Mouse (Mus musculus) MEL (cell line): Measurements from ENCODE around the gene Tox3. TPM values are rescaled to one million over a fixed set of nuclear protein-coding genes. Genes with fewer than 3 reads are reported as not detected.

ENCODE experiments used
- DNase-seq: peaks from one replicate; pipeline ENCODE4 v3.0.0; 2011; ENCODE audit warnings: low read depth, low spot score
- H3K27ac ChIP-seq: 2 replicates; pipeline ENCODE4 v1.5.1; 2012; ENCODE audit warnings: low read depth, mild to moderate bottlenecking, control low read depth, low read length, moderate library complexity; ENCODE audit not compliant: control insufficient read depth
- H3K27me3 ChIP-seq, 2 experiments: fragments of 150-350 bp in 1 of 2; sonication (generic) in 1 of 2; 2 replicates each; pipeline ENCODE4 v1.6.1; 2012; ENCODE audit warnings: low read length in 2 of 2, mild to moderate bottlenecking in 2 of 2, improper control_type of control experiment in 1 of 2, moderate library complexity in 1 of 2; ENCODE audit not compliant: insufficient read depth in 2 of 2, control insufficient read depth in 1 of 2
- H3K36me3 ChIP-seq, 2 experiments: 2 replicates each; pipeline ENCODE4 v1.6.1; 2012 to 2014; ENCODE audit warnings: low read length in 2 of 2, improper control_type of control experiment in 1 of 2, inconsistent platforms in 1 of 2, mild to moderate bottlenecking in 1 of 2; ENCODE audit not compliant: insufficient read depth in 2 of 2, control insufficient read depth in 1 of 2
- H3K4me1 ChIP-seq, 2 experiments: fragments of 150-350 bp in 1 of 2; sonication (generic) in 1 of 2; 2 replicates each; pipeline ENCODE4 v1.6.1; 2012; ENCODE audit warnings: low read length in 2 of 2, improper control_type of control experiment in 1 of 2, mild to moderate bottlenecking in 1 of 2; ENCODE audit not compliant: insufficient read depth in 2 of 2, control insufficient read depth in 1 of 2
- H3K4me3 ChIP-seq, 2 experiments: fragments of 150-350 bp in 1 of 2; sonication (generic) in 1 of 2; 2 replicates each; pipeline ENCODE4 v1.5.1; 2012; ENCODE audit warnings: low read depth in 2 of 2, low read length in 2 of 2, mild to moderate bottlenecking in 2 of 2, moderate library complexity in 2 of 2, control low read depth in 1 of 2, improper control_type of control experiment in 1 of 2; ENCODE audit not compliant: control insufficient read depth in 1 of 2, insufficient read depth in 1 of 2
- H3K79me2 ChIP-seq: 2 replicates; pipeline ENCODE4 v1.6.1; 2012; ENCODE audit warnings: mild to moderate bottlenecking, low read length, moderate library complexity; ENCODE audit not compliant: control insufficient read depth, poor library complexity, insufficient read depth
- H3K9ac ChIP-seq: 2 replicates; pipeline ENCODE4 v1.6.1; 2012; ENCODE audit warnings: low read depth, mild to moderate bottlenecking, control low read depth, low read length, moderate library complexity; ENCODE audit not compliant: control insufficient read depth, poor library complexity, severe bottlenecking
- H3K9me3 ChIP-seq: fragments of 150-350 bp; sonication (generic); replicated peaks from 2 replicates; pipeline ENCODE4 v1.6.1; 2012; ENCODE audit warnings: mild to moderate bottlenecking, low read length, improper control_type of control experiment, moderate library complexity; ENCODE audit not compliant: insufficient read depth
- BHLHE40 ChIP-seq: IDR thresholded peaks from 2 replicates; pipeline ENCODE4 v1.6.1; 2012; ENCODE audit warnings: low read depth, mild to moderate bottlenecking, inconsistent platforms, low read length, improper control_type of control experiment, borderline replicate concordance
- CHD1 ChIP-seq: IDR thresholded peaks from 2 replicates; pipeline ENCODE4 v1.6.1; 2012; ENCODE audit warnings: low read depth, mild to moderate bottlenecking, inconsistent platforms, low read length, improper control_type of control experiment
- CHD2 ChIP-seq: IDR thresholded peaks from 2 replicates; pipeline ENCODE4 v1.6.1; 2011; ENCODE audit warnings: low read length, improper control_type of control experiment
- E2F4 ChIP-seq: IDR thresholded peaks from 2 replicates; pipeline ENCODE4 v1.6.1; 2011; ENCODE audit warnings: low read depth, low read length, improper control_type of control experiment, borderline replicate concordance
- HCFC1 ChIP-seq: IDR thresholded peaks from 2 replicates; pipeline ENCODE4 v1.6.1; 2012; ENCODE audit warnings: low read depth, mild to moderate bottlenecking, inconsistent platforms, low read length, improper control_type of control experiment, moderate library complexity
- KAT2A ChIP-seq: conservative IDR thresholded peaks from 2 replicates; pipeline ENCODE4 v1.6.1; 2012; ENCODE audit warnings: low read depth, low read length, improper control_type of control experiment, inconsistent platforms
- MAX ChIP-seq: IDR thresholded peaks from 2 replicates; pipeline ENCODE4 v1.6.1; 2011; ENCODE audit warnings: low read length, improper control_type of control experiment
- MAZ ChIP-seq: IDR thresholded peaks from 2 replicates; pipeline ENCODE4 v1.6.1; 2012; ENCODE audit warnings: low read depth, mild to moderate bottlenecking, inconsistent platforms, low read length, improper control_type of control experiment
- MXI1 ChIP-seq: IDR thresholded peaks from 2 replicates; pipeline ENCODE4 v1.6.1; 2011; ENCODE audit warnings: mild to moderate bottlenecking, low read depth, low read length, improper control_type of control experiment
- MYB ChIP-seq: IDR thresholded peaks from 2 replicates; pipeline ENCODE4 v1.6.1; 2011; ENCODE audit warnings: mild to moderate bottlenecking, low read depth, low read length, improper control_type of control experiment
- NELFE ChIP-seq: IDR thresholded peaks from 2 replicates; pipeline ENCODE4 v1.6.1; 2011; ENCODE audit warnings: low read depth, low read length, improper control_type of control experiment
- NRF1 ChIP-seq: IDR thresholded peaks from 2 replicates; pipeline ENCODE4 v1.6.1; 2014; ENCODE audit warnings: low read depth, mild to moderate bottlenecking, inconsistent platforms, low read length, improper control_type of control experiment, moderate library complexity; ENCODE audit not compliant: poor library complexity, insufficient read depth, severe bottlenecking
- POLR2A ChIP-seq, 2 experiments: IDR thresholded peaks; 2 replicates each; pipeline ENCODE4 v1.6.1; 2011 to 2012; ENCODE audit warnings: low read length in 2 of 2, mild to moderate bottlenecking in 2 of 2, control low read depth in 1 of 2, improper control_type of control experiment in 1 of 2, low read depth in 1 of 2, moderate library complexity in 1 of 2; ENCODE audit not compliant: control insufficient read depth in 1 of 2, insufficient read depth in 1 of 2, poor library complexity in 1 of 2
- POLR2AphosphoS2 ChIP-seq: IDR thresholded peaks from 2 replicates; pipeline ENCODE4 v1.6.1; 2011; ENCODE audit warnings: low read length, improper control_type of control experiment
- POLR2AphosphoS5 ChIP-seq: IDR thresholded peaks from 2 replicates; pipeline ENCODE4 v1.6.1; 2012; ENCODE audit warnings: low read depth, borderline replicate concordance, mild to moderate bottlenecking, inconsistent platforms, low read length, moderate library complexity, mixed read lengths
- SIN3A ChIP-seq: IDR thresholded peaks from 2 replicates; pipeline ENCODE4 v1.6.1; 2012; ENCODE audit warnings: low read length, improper control_type of control experiment, inconsistent platforms
- SMC3 ChIP-seq: IDR thresholded peaks from 2 replicates; pipeline ENCODE4 v1.6.1; 2011; ENCODE audit warnings: low read depth, low read length, improper control_type of control experiment
- UBTF ChIP-seq: IDR thresholded peaks from 2 replicates; pipeline ENCODE4 v1.6.1; 2012; ENCODE audit warnings: low read depth, mild to moderate bottlenecking, inconsistent platforms, low read length, improper control_type of control experiment, moderate library complexity, borderline replicate concordance; ENCODE audit not compliant: insufficient read depth
- USF1 ChIP-seq: IDR thresholded peaks from 2 replicates; pipeline ENCODE4 v1.6.1; 2014; ENCODE audit warnings: low read depth, mild to moderate bottlenecking, inconsistent platforms, low read length, improper control_type of control experiment, moderate library complexity
- ZC3H11A ChIP-seq: IDR thresholded peaks from 2 replicates; pipeline ENCODE4 v1.6.1; 2012; ENCODE audit warnings: low read depth, mild to moderate bottlenecking, inconsistent platforms, low read length, improper control_type of control experiment
- polyA plus RNA-seq, 2 experiments: library from polyadenylated mRNA; stranded (reverse) in 1 of 2; unstranded in 1 of 2; fragments of >175 nt in 1 of 2; fragments of >200 nt in 1 of 2; gene quantifications; 2 replicates each; pipeline versions ENCODE4 v1.2.1 to v1.2.4; 2012; ENCODE audit warnings: low replicate concordance in 2 of 2, low read depth in 1 of 2; ENCODE audit not compliant: insufficient read length in 2 of 2, insufficient read depth in 1 of 2, missing spikeins in 1 of 2
- total RNA-seq: library from RNA; depleted of rRNA; stranded (reverse); fragments of 300-350 nt; gene quantifications from 2 replicates; pipeline ENCODE4 v1.2.3, GENCODE M21; 2012

Tox3 gene
- total and polyA plus RNA-seq, 3 experiments: not detected

GRCm38 (mm10) chr8:90290811-90291210, 57.3 kb downstream of the Tox3 start:
- no peak for TF ChIP-seq KAT2A
- no peak for TF ChIP-seq ZC3H11A
- no peak for TF ChIP-seq E2F4
- TF ChIP-seq POLR2AphosphoS2: no peak
- TF ChIP-seq NELFE: no peak
- no peak for TF ChIP-seq SMC3
- no peak for TF ChIP-seq HCFC1
- TF ChIP-seq CHD2: no peak
- TF ChIP-seq MAX: no peak
- no peak for TF ChIP-seq POLR2A (IDR thresholded peaks at IDR 0.05; ENCODE audit: control insufficient read depth in 1 of 2, insufficient read depth in 1 of 2, low read depth in 1 of 2, low read length in 2 of 2, poor library complexity in 1 of 2)
- TF ChIP-seq MXI1: no peak
- no peak for TF ChIP-seq USF1
- TF ChIP-seq BHLHE40: no peak
- no peak for TF ChIP-seq NRF1
- TF ChIP-seq MAZ: no peak
- no peak for TF ChIP-seq CHD1
- TF ChIP-seq MYB: no peak
- TF ChIP-seq SIN3A: no peak
- TF ChIP-seq, all 39 proteins: peak for 0
- no peak overlapping the region for H3K27ac ChIP-seq
- H3K36me3 ChIP-seq: no peaks in the 10 kb centered on the region

GRCm38 (mm10) chr8:90276722-90277121, 71.4 kb downstream of the Tox3 start:
- H3K79me2 ChIP-seq: no peaks in the 10 kb centered on the region
- no peaks in the 10 kb centered on the region for H3K4me1 ChIP-seq
- H3K4me3 ChIP-seq: no peak overlapping the region
- DNase-seq: no peak
- H3K9ac ChIP-seq: no peak overlapping the region
- no peaks in the 10 kb centered on the region for H3K36me3 ChIP-seq
- H3K27me3 ChIP-seq: no peaks in the 10 kb centered on the region
- TF ChIP-seq USF1 (no peak), MYB (no peak), POLR2AphosphoS5 (no peak), UBTF (no peak)
- no peak overlapping the region for H3K27ac ChIP-seq
- H3K9me3 ChIP-seq: no peaks in the 10 kb centered on the region

More at GRCm38 (mm10) chr8:90290811-90291210, 57.3 kb downstream of the Tox3 start:
- Histone ChIP-seq H3K4me1 (no peaks in the 10 kb centered on the region), H3K4me3 (no peak overlapping the region), H3K79me2 (no peaks in the 10 kb centered on the region), H3K27me3 (no peaks in the 10 kb centered on the region), H3K9me3 (no peaks in the 10 kb centered on the region), H3K9ac (no peak overlapping the region)
- DNase-seq: no peak
